Comparison of ENCODE assay signal across 9 mouse cellular contexts in genomic region chr5:114805436-114806350, GRCm38 (mm10). TPM values are rescaled to one million over a fixed set of nuclear protein-coding genes. Genes with fewer than 3 reads are reported as not detected.
DNase-seq lines count a peak whose midpoint lies in the region; ATAC-seq lines count a peak whose summit lies in the region.
"Had no signal": no experiment of that assay in that cellular context is flagged by ENCODE, and none has a peak within 500 bp of the region (broad histone marks: within the 10 kb centered on the region; RNA-seq: fewer than 3 reads in every experiment).

No protein-coding gene starts in this region.

- no peak for ATAC-seq in limb, embryonic 15.5 days (ENCODE audit: insufficient number of reproducible peaks, low FRiP score, low TSS enrichment, low read depth)
- no peak for ATAC-seq in stomach, embryonic 16.5 days (ENCODE audit: insufficient read depth, low FRiP score)

- DNase-seq in spleen, postnatal 36 days (ENCODE audit: low spot score in 2 of 2): peak; percentile 57 to 63
- no peak for DNase-seq in spleen, adult 12 weeks (ENCODE audit: low spot score)
- DNase-seq in heart, embryonic 10.5 days (ENCODE audit: low spot score): no peak
- no peak for DNase-seq in MN1 (ENCODE audit: low spot score)
- no peak for DNase-seq in right cerebral cortex, adult 18-20 months
- DNase-seq in cerebellum, adult 11 months: no peak

- no peak overlapping the region for H3K9ac ChIP-seq in limb, embryonic 15.5 days
- no peak overlapping the region for H3K9ac ChIP-seq in stomach, embryonic 16.5 days (ENCODE audit: low read length)

- peaks cover 67% of the 10 kb centered on the region for H3K36me3 ChIP-seq in heart, embryonic 10.5 days
- peaks cover 67% of the 10 kb centered on the region for H3K36me3 ChIP-seq in limb, embryonic 15.5 days
- 0 out of 2 replicates have a peak, but pooled peaks cover 24% of the 10 kb centered on the region for H3K36me3 ChIP-seq in stomach, embryonic 16.5 days (ENCODE audit: control insufficient read depth, insufficient read depth, low read length)

- H3K27me3 ChIP-seq in heart, embryonic 10.5 days (ENCODE audit: insufficient read depth, poor library complexity, severe bottlenecking): no peaks in the 10 kb centered on the region
- no peaks in the 10 kb centered on the region for H3K27me3 ChIP-seq in limb, embryonic 15.5 days
- no peaks in the 10 kb centered on the region for H3K27me3 ChIP-seq in stomach, embryonic 16.5 days (ENCODE audit: control insufficient read depth, insufficient read depth, low read length)

- 67% methylated on average over 15 of the region's 15 CpGs for WGBS in heart, embryonic 10.5 days
- 58% methylated on average over 15 of the region's 15 CpGs for WGBS in limb, embryonic 15.5 days
- WGBS in stomach, embryonic 16.5 days: 68% methylated on average over 15 of the region's 15 CpGs

- peak overlapping the region; percentile 77; the same call in 1 of the 2 replicates for H3K27ac ChIP-seq in heart, embryonic 10.5 days
- peak overlapping the region; percentile 54; the same call in 1 of the 2 replicates for H3K27ac ChIP-seq in limb, embryonic 15.5 days
- H3K27ac ChIP-seq in stomach, embryonic 16.5 days (ENCODE audit: low read length): peak overlapping the region; percentile 69; the same call in 1 of the 2 replicates

- no peak overlapping the region for H3K4me3 ChIP-seq in heart, embryonic 10.5 days
- H3K4me3 ChIP-seq in limb, embryonic 15.5 days: no peak overlapping the region
- no peak overlapping the region for H3K4me3 ChIP-seq in stomach, embryonic 16.5 days (replicated peaks; ENCODE audit: low read length)

- peaks cover 40% of the 10 kb centered on the region for H3K4me1 ChIP-seq in heart, embryonic 10.5 days
- peaks cover 32% of the 10 kb centered on the region for H3K4me1 ChIP-seq in limb, embryonic 15.5 days
- H3K4me1 ChIP-seq in stomach, embryonic 16.5 days (ENCODE audit: control insufficient read depth, insufficient read depth, low read length): peaks cover 4% of the 10 kb centered on the region; the same call in 1 of the 2 replicates

- H3K4me2 ChIP-seq in limb, embryonic 15.5 days: no peak overlapping the region
- no peak overlapping the region for H3K4me2 ChIP-seq in stomach, embryonic 16.5 days (ENCODE audit: low read depth, low read length)

- H3K9me3 ChIP-seq in heart, embryonic 10.5 days: no peaks in the 10 kb centered on the region
- H3K9me3 ChIP-seq in limb, embryonic 15.5 days: no peaks in the 10 kb centered on the region
- no peaks in the 10 kb centered on the region for H3K9me3 ChIP-seq in stomach, embryonic 16.5 days (replicated peaks; ENCODE audit: control insufficient read depth, low read length)

RNA-seq across cellular contexts. Expression of gene 1500011B03Rik, which starts 17.6 kb away (rescaled TPM):
- polyA plus RNA-seq in heart, embryonic 10.5 days (2016; fragmentation: Nextera tagmentation; extraction: Ambion mirVana): 58.7 and 77.1 TPM in 2 replicates
- polyA plus RNA-seq in limb, embryonic 15.5 days (2015; fragmentation: Nextera tagmentation; extraction: Ambion mirVana): 73.5 and 76.4 TPM in 2 replicates
- 66.8 and 71.8 TPM in 2 replicates for polyA plus RNA-seq in stomach, embryonic 16.5 days (2015; fragmentation: Nextera tagmentation; extraction: Ambion mirVana)

RNA-seq across cellular contexts. Expression of gene Git2, which starts 30.4 kb away (rescaled TPM):
- polyA plus RNA-seq in heart, embryonic 10.5 days (2016; fragmentation: Nextera tagmentation; extraction: Ambion mirVana): 31.6 and 33.0 TPM in 2 replicates
- 44.9 and 47.8 TPM in 2 replicates for polyA plus RNA-seq in limb, embryonic 15.5 days (2015; fragmentation: Nextera tagmentation; extraction: Ambion mirVana)
- polyA plus RNA-seq in stomach, embryonic 16.5 days (2015; fragmentation: Nextera tagmentation; extraction: Ambion mirVana): 35.9 and 42.0 TPM in 2 replicates

RNA-seq across cellular contexts. Expression of gene Ankrd13a, which starts 31.2 kb away (rescaled TPM):
- polyA plus RNA-seq in heart, embryonic 10.5 days (2016; fragmentation: Nextera tagmentation; extraction: Ambion mirVana): 37.5 and 41.2 TPM in 2 replicates
- 40.8 and 47.0 TPM in 2 replicates for polyA plus RNA-seq in limb, embryonic 15.5 days (2015; fragmentation: Nextera tagmentation; extraction: Ambion mirVana)
- 12.7 and 13.1 TPM in 2 replicates for polyA plus RNA-seq in stomach, embryonic 16.5 days (2015; fragmentation: Nextera tagmentation; extraction: Ambion mirVana)

RNA-seq across cellular contexts. Expression of gene 4930519G04Rik, which starts 47.8 kb away (rescaled TPM):
- not detected in 2 replicates for polyA plus RNA-seq in heart, embryonic 10.5 days (2016; fragmentation: Nextera tagmentation; extraction: Ambion mirVana)
- not detected in 2 replicates for polyA plus RNA-seq in limb, embryonic 15.5 days (2015; fragmentation: Nextera tagmentation; extraction: Ambion mirVana)
- not detected in 2 replicates for polyA plus RNA-seq in stomach, embryonic 16.5 days (2015; fragmentation: Nextera tagmentation; extraction: Ambion mirVana)
- polyA plus RNA-seq: embryonic facial prominence, embryonic 11.5 days had no signal

RNA-seq across cellular contexts. Expression of gene Gm9936, which starts 52.8 kb away (rescaled TPM):
- not detected in 2 replicates for polyA plus RNA-seq in heart, embryonic 10.5 days (2016; fragmentation: Nextera tagmentation; extraction: Ambion mirVana)
- polyA plus RNA-seq in limb, embryonic 15.5 days (2015; fragmentation: Nextera tagmentation; extraction: Ambion mirVana): 0.05 and 0.07 TPM in 2 replicates
- polyA plus RNA-seq in stomach, embryonic 16.5 days (2015; fragmentation: Nextera tagmentation; extraction: Ambion mirVana): 0.18 TPM in 1 of 2 replicates, not detected in the other

Comparison
In these comparisons a context has a peak if more than half of its experiments do, and no peak if none do; other contexts are left out.
1. DNase-seq: peak in spleen, postnatal 36 days (2 of 2); none in spleen, adult 12 weeks (single experiment), heart, embryonic 10.5 days (single experiment), MN1 (single experiment), right cerebral cortex, adult 18-20 months (single experiment) and cerebellum, adult 11 months (single experiment).
2. Peak in every context shown above with its lines, with median percentiles within 50 percentile points of each other: H3K27ac ChIP-seq.